Mouse (Mus musculus): ENCODE measurements around the gene Polr1e. TPM values are rescaled to one million over a fixed set of nuclear protein-coding genes. Genes with fewer than 3 reads are reported as not detected.

Polr1e gene
- polyA plus RNA-seq, 1 experiment from 2014 or later, result 42.7 TPM

Other genes starting within 250 kb of the Polr1e start
- gene Grhpr, start 37.2 kb upstream of the Polr1e start, polyA plus RNA-seq (2015; fragmentation: Nextera tagmentation; extraction: Ambion mirVana), result 56.9 and 60.1 TPM in 2 replicates
- 19.4 TPM in 2 replicates for gene Zbtb5, start 6.2 kb upstream of the Polr1e start, polyA plus RNA-seq (2015; fragmentation: Nextera tagmentation; extraction: Ambion mirVana)
- gene Fbxo10, start 66.0 kb downstream of the Polr1e start, polyA plus RNA-seq (2015; fragmentation: Nextera tagmentation; extraction: Ambion mirVana), result 12.5 and 13.9 TPM in 2 replicates
- 183 and 189 TPM in 2 replicates for gene Tomm5, start 89.5 kb downstream of the Polr1e start, polyA plus RNA-seq (2015; fragmentation: Nextera tagmentation; extraction: Ambion mirVana)
- 0.38 and 0.75 TPM in 2 replicates for gene Frmpd1, start 166.3 kb downstream of the Polr1e start, polyA plus RNA-seq (2015; fragmentation: Nextera tagmentation; extraction: Ambion mirVana)

All from lung, embryonic 15.5 days (tissue).